ENCODE assay signal across 21 mouse cellular contexts in the genomic region with DNA sequence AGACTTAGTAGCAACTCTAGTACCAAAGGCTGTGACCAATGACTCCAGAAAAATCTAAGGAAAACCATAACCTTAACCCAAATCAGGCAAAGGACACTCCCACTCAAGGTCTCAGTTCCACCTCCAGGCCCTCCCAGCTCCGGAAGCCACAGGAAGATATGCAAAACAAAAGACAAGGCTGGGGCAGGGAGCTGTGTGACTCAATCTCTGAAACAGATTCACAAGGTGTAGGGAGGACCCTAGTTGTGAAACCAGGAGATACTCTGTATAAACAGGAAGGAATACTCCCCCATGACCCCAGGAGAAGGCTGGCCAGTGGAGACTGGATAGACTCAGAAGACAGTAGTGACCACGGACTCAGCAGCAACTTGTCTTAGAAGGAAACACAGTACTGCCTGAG. TPM values are rescaled to one million over a fixed set of nuclear protein-coding genes. Genes with fewer than 3 reads are reported as not detected.
DNase-seq lines count a peak whose midpoint lies in the region; ATAC-seq and TF ChIP-seq lines count a peak whose summit lies in the region.
"Had no signal": no experiment of that assay in that cellular context is flagged by ENCODE, and none has a peak within 500 bp of the region (broad histone marks: within the 10 kb centered on the region; RNA-seq: fewer than 3 reads in every experiment).

No protein-coding gene starts in this region.

- no peaks in the 10 kb centered on the region for H3K27me3 ChIP-seq in heart, embryonic 14.5 days (ENCODE audit: control insufficient read depth, insufficient read depth, low read length)
- H3K27me3 ChIP-seq in lung, embryonic 14.5 days (ENCODE audit: insufficient read depth, low read length) = no peaks in the 10 kb centered on the region
- no peaks in the 10 kb centered on the region for H3K27me3 ChIP-seq in ES-Bruce4 (ENCODE audit: control insufficient read depth, insufficient read depth, low read length, poor library complexity, severe bottlenecking)
- no peaks in the 10 kb centered on the region for H3K27me3 ChIP-seq in liver, embryonic 11.5 days (replicated peaks; ENCODE audit: control insufficient read depth, insufficient read depth, low read length)
- H3K27me3 ChIP-seq: hindbrain, embryonic 15.5 days; limb, embryonic 12.5 days; midbrain, embryonic 12.5 days; neural tube, embryonic 13.5 days had no signal

- no peak for TF ChIP-seq CTCF in lung, embryonic 14.5 days (IDR thresholded peaks at IDR 0.05; ENCODE audit: low read depth)
- no peak for TF ChIP-seq CTCF in ES-Bruce4 (IDR thresholded peaks at IDR 0.05; ENCODE audit: low read depth, low read length)

- no peak overlapping the region for H3K9ac ChIP-seq in heart, embryonic 14.5 days (ENCODE audit: low read length)
- no peak overlapping the region for H3K9ac ChIP-seq in lung, embryonic 14.5 days
- H3K9ac ChIP-seq in ES-Bruce4 (ENCODE audit: low read depth, poor library complexity, severe bottlenecking) = no peak overlapping the region
- no peak overlapping the region for H3K9ac ChIP-seq in liver, embryonic 11.5 days (ENCODE audit: low read depth, low read length)
- H3K9ac ChIP-seq: hindbrain, embryonic 15.5 days; limb, embryonic 12.5 days; midbrain, embryonic 12.5 days; neural tube, embryonic 13.5 days had no signal

- H3K36me3 ChIP-seq in heart, embryonic 14.5 days (ENCODE audit: control insufficient read depth, insufficient read depth, low read length) = peaks cover 31% of the 10 kb centered on the region
- peaks cover 26% of the 10 kb centered on the region; the same call in 1 of the 2 replicates for H3K36me3 ChIP-seq in lung, embryonic 14.5 days (ENCODE audit: insufficient read depth)
- H3K36me3 ChIP-seq in ES-Bruce4 (ENCODE audit: control insufficient read depth, insufficient read depth, low read length, poor library complexity, severe bottlenecking) = no peaks in the 10 kb centered on the region
- no peaks in the 10 kb centered on the region for H3K36me3 ChIP-seq in liver, embryonic 11.5 days (ENCODE audit: control insufficient read depth, insufficient read depth, low read length)

- peak overlapping the region; percentile 25; the same call in 1 of the 2 replicates for H3K4me2 ChIP-seq in heart, embryonic 14.5 days (ENCODE audit: low read length)
- no peak overlapping the region for H3K4me2 ChIP-seq in lung, embryonic 14.5 days
- peak overlapping the region; percentile 24 for H3K4me2 ChIP-seq in liver, embryonic 11.5 days
- H3K4me2 ChIP-seq: hindbrain, embryonic 15.5 days; limb, embryonic 12.5 days; midbrain, embryonic 12.5 days; neural tube, embryonic 13.5 days had no signal

- H3K4me1 ChIP-seq in heart, embryonic 14.5 days (ENCODE audit: control insufficient read depth in 2 of 2, insufficient read depth in 2 of 2, low read length in 2 of 2) = peaks cover 3 to 7% of the 10 kb centered on the region in 2 experiments; a peak in 2 of 4 replicates
- H3K4me1 ChIP-seq in lung, embryonic 14.5 days (ENCODE audit: insufficient read depth) = no peaks in the 10 kb centered on the region
- peaks cover 7% of the 10 kb centered on the region for H3K4me1 ChIP-seq in ES-Bruce4 (ENCODE audit: control insufficient read depth, insufficient read depth, low read length)
- H3K4me1 ChIP-seq in liver, embryonic 11.5 days (replicated peaks; ENCODE audit: control insufficient read depth, insufficient read depth, low read length) = peaks cover 42% of the 10 kb centered on the region

- no peaks in the 10 kb centered on the region for H3K9me3 ChIP-seq in heart, embryonic 14.5 days (ENCODE audit: control insufficient read depth, low read length)
- no peaks in the 10 kb centered on the region for H3K9me3 ChIP-seq in lung, embryonic 14.5 days (ENCODE audit: low read depth, low read length)
- no peaks in the 10 kb centered on the region for H3K9me3 ChIP-seq in ES-Bruce4 (replicated peaks; ENCODE audit: control insufficient read depth, insufficient read depth, low read length, poor library complexity, severe bottlenecking)
- no peaks in the 10 kb centered on the region for H3K9me3 ChIP-seq in liver, embryonic 11.5 days (ENCODE audit: control insufficient read depth, low read length)
- H3K9me3 ChIP-seq: G1E; hindbrain, embryonic 15.5 days; limb, embryonic 12.5 days; midbrain, embryonic 12.5 days; neural tube, embryonic 13.5 days had no signal

- DNase-seq in heart, postnatal 14 days = no peak
- DNase-seq in lung, embryonic 14.5 days = peak; percentile 34
- no peak for DNase-seq in lung, postnatal 10 days
- DNase-seq in liver, embryonic 11.5 days (ENCODE audit: low spot score) = no peak
- no peak for DNase-seq in B cell, adult 2 months
- DNase-seq in cerebellum, postnatal 4 days (ENCODE audit: low spot score in 2 of 2) = no peak
- DNase-seq: adrenal gland, adult 2 months; cerebellum, postnatal 25 days; layer of hippocampus, adult 9-11 months had no signal

- 42% methylated on average over 2 of the region's 2 CpGs for WGBS in heart, embryonic 14.5 days
- 66% methylated on average over 2 of the region's 2 CpGs for WGBS in lung, embryonic 14.5 days
- WGBS in liver, embryonic 11.5 days = 26% methylated on average over 2 of the region's 2 CpGs

- no peak for TF ChIP-seq POLR2A in ES-Bruce4 (IDR thresholded peaks at IDR 0.05; ENCODE audit: insufficient read depth, low read length)

- ATAC-seq in heart, embryonic 14.5 days (ENCODE audit: insufficient number of reproducible peaks, insufficient read depth, low FRiP score, low read depth) = no peak; the same call in 1 of the 2 replicates
- peak; percentile 21; the same call in 1 of the 2 replicates for ATAC-seq in lung, embryonic 14.5 days (ENCODE audit: insufficient read depth)
- ATAC-seq in liver, embryonic 11.5 days (replicated peaks; ENCODE audit: low FRiP score) = no peak
- ATAC-seq: forebrain, embryonic 16.5 days; intestine, embryonic 16.5 days had no signal

- no peak overlapping the region for H3K4me3 ChIP-seq in heart, embryonic 14.5 days (ENCODE audit: control insufficient read depth in 1 of 2, insufficient read depth in 1 of 2, low read depth in 1 of 2, low read length in 2 of 2)
- H3K4me3 ChIP-seq in lung, embryonic 14.5 days (ENCODE audit: low read depth, low read length) = no peak overlapping the region
- no peak overlapping the region for H3K4me3 ChIP-seq in ES-Bruce4 (ENCODE audit: low read depth, low read length)
- no peak overlapping the region for H3K4me3 ChIP-seq in liver, embryonic 11.5 days (ENCODE audit: low read depth, low read length)
- H3K4me3 ChIP-seq: hindbrain, embryonic 15.5 days; limb, embryonic 12.5 days; midbrain, embryonic 12.5 days; neural tube, embryonic 13.5 days had no signal

- intact Hi-C loops in heart, postnatal 14 days (cut with DNase I) = loop anchor here (2.0 kb wide), 1 partner anchor 83 kb away; the partner anchor contains the start of gene Decr2

- TF ChIP-seq EP300 in ES-Bruce4 (IDR thresholded peaks at IDR 0.05; ENCODE audit: insufficient read depth, low read depth, low read length) = 0 out of 2 replicates have a peak, but pooled peaks have one; percentile 17

- H3K27ac ChIP-seq in heart, embryonic 14.5 days (replicated peaks in 1 of 2; ENCODE audit: control insufficient read depth in 1 of 2, insufficient read depth in 1 of 2, low read depth in 2 of 2, low read length in 2 of 2) = peak overlapping the region; percentile 55 to 71
- 0 out of 2 replicates have a peak overlapping the region, but pooled peaks have one; percentile 67 for H3K27ac ChIP-seq in lung, embryonic 14.5 days (ENCODE audit: low read depth)
- H3K27ac ChIP-seq in ES-Bruce4 (ENCODE audit: insufficient read depth, low read length) = peak overlapping the region; percentile 58
- H3K27ac ChIP-seq in liver, embryonic 11.5 days (ENCODE audit: low read depth, low read length) = peak overlapping the region; percentile 23; the same call in 1 of the 2 replicates
- H3K27ac ChIP-seq: hindbrain, embryonic 15.5 days; macrophage; midbrain, embryonic 12.5 days; neural tube, embryonic 13.5 days had no signal

RNA-seq across cellular contexts. Expression of gene Capn15, which starts 22.1 kb away (rescaled TPM):
- polyA plus RNA-seq in heart, embryonic 14.5 days (2014; fragmentation: Nextera tagmentation; extraction: Ambion mirVana) = 11.2 and 11.3 TPM in 2 replicates
- 10 to 100 TPM; 11.4 to 13.1 TPM for total RNA-seq in heart, postnatal 14 days (2021)
- polyA plus RNA-seq in lung, embryonic 14.5 days (2014; fragmentation: Nextera tagmentation; extraction: Ambion mirVana) = 26.7 and 30.5 TPM in 2 replicates
- 14.2 and 17.0 TPM in 2 replicates for polyA plus RNA-seq in ES-Bruce4 (2011; ENCODE audit: insufficient read depth, insufficient read length, low read depth, missing spikeins)
- polyA plus RNA-seq in liver, embryonic 11.5 days (2014; fragmentation: Nextera tagmentation; extraction: Ambion mirVana) = 23.0 and 27.4 TPM in 2 replicates

RNA-seq across cellular contexts. Expression of gene A930017K11Rik, which starts 55.3 kb away (rescaled TPM):
- polyA plus RNA-seq in heart, embryonic 14.5 days (2014; fragmentation: Nextera tagmentation; extraction: Ambion mirVana) = 0.09 TPM in 1 of 2 replicates, not detected in the other
- total RNA-seq in heart, postnatal 14 days (2021) = not detected
- polyA plus RNA-seq in lung, embryonic 14.5 days (2014; fragmentation: Nextera tagmentation; extraction: Ambion mirVana) = 0.16 and 0.26 TPM in 2 replicates
- polyA plus RNA-seq in ES-Bruce4 (2011; ENCODE audit: insufficient read depth, insufficient read length, low read depth, missing spikeins) = not detected in 2 replicates
- polyA plus RNA-seq in liver, embryonic 11.5 days (2014; fragmentation: Nextera tagmentation; extraction: Ambion mirVana) = 0.68 and 0.85 TPM in 2 replicates
- total RNA-seq: adrenal gland, adult 2 months; G1E; gastrocnemius, adult 18-20 months had no signal
- polyA plus RNA-seq: forebrain, embryonic 16.5 days; macrophage; spleen, adult 2 months had no signal
